Mouse (Mus musculus) testis, adult 2 months (tissue): ENCODE results near the gene Aldh1a3. TPM values are rescaled to one million over a fixed set of nuclear protein-coding genes. Genes with fewer than 3 reads are reported as not detected.

ENCODE experiments used
- H3K27ac ChIP-seq: fragments of 200-500 bp; 2 replicates; pipeline ENCODE4 v1.5.1; 2012; ENCODE audit warnings: low read depth, low read length; ENCODE audit not compliant: control insufficient read depth, insufficient read depth
- H3K27me3 ChIP-seq: fragments of 200-500 bp; 2 replicates; pipeline ENCODE4 v1.6.1; 2012; ENCODE audit warnings: mild to moderate bottlenecking, low read length, moderate library complexity; ENCODE audit not compliant: control insufficient read depth, insufficient read depth
- H3K36me3 ChIP-seq: fragments of 200-500 bp; 2 replicates; pipeline ENCODE4 v1.6.1; 2012; ENCODE audit warnings: mild to moderate bottlenecking, low read length; ENCODE audit not compliant: control insufficient read depth, insufficient read depth
- H3K4me1 ChIP-seq: fragments of 200-500 bp; 2 replicates; pipeline ENCODE4 v1.6.1; 2012; ENCODE audit warnings: low read length; ENCODE audit not compliant: control insufficient read depth, insufficient read depth
- H3K4me3 ChIP-seq: fragments of 200-500 bp; 2 replicates; pipeline ENCODE4 v1.5.1; 2012; ENCODE audit warnings: low read depth, mild to moderate bottlenecking, low read length, moderate library complexity, mixed read lengths; ENCODE audit not compliant: control insufficient read depth
- CTCF ChIP-seq: fragments of 200-500 bp; IDR thresholded peaks from 2 replicates; pipeline ENCODE4 v1.5.1; 2012; ENCODE audit warnings: low read depth, mild to moderate bottlenecking, inconsistent platforms, low read length, moderate library complexity; ENCODE audit not compliant: control insufficient read depth, insufficient read depth, insufficient replicate concordance
- POLR2A ChIP-seq: fragments of 200-500 bp; IDR thresholded peaks from 2 replicates; pipeline ENCODE4 v1.6.1; 2012; ENCODE audit warnings: low read depth, mild to moderate bottlenecking, inconsistent platforms, low read length, moderate library complexity; ENCODE audit not compliant: control insufficient read depth
- polyA plus RNA-seq: library from polyadenylated mRNA; depleted of rRNA; stranded (reverse); fragments of >200 nt; gene quantifications from 2 replicates; pipeline ENCODE4 v1.2.3, GENCODE M21; 2012; rRNA removed

The Aldh1a3 gene
- polyA plus RNA-seq, result 1.1 and 1.6 TPM in 2 replicates

DNA sequence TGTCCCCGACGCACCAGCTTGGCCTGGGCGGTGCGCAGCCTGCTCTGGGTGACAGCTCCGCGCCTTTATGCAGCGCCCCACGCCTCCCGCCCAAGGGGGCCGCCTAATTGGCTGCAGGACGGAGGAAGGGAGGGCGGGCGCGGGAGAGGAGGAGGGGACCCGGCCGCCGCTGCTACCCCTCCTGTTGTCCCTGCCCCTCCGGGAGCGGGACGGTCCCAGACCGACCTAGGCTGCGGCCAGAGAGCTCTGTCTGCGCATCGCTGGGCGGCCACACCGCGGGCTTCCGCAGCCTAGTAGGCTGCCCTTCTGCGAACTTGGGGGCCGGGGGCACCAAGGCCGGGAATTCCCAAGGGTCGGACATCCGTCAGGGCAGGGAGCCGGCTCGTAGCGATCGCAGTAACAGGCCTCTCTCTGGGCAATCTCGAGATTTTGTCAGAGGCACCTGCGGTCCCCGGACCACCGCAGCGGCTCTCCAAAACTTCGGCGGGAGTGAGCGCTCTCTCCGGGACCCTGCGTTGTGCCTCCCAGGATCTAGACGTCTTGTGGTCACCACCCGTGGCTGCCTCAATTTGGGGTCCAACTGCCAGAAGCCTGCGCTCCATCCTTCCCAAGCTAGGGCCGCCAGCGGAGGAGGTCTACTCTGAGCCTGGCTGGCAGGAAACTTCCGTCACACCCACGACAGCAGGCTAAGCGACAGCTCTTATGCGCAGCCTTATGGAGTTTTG lies at the start of gene Aldh1a3:
Aldh1a3 (minus strand) TSS at position 81 of the 725 bp plus-strand sequence.
- Histone ChIP-seq H3K27me3 (no peaks in the 10 kb centered on the region), H3K36me3 (no peaks in the 10 kb centered on the region), H3K4me3 (peak within 1 kb of the TSS; percentile 7), H3K4me1 (peaks cover 5% of the 10 kb centered on the region; the same call in 1 of the 2 replicates), H3K27ac (no peak within 1 kb of the TSS)
- TF ChIP-seq CTCF (no peak), POLR2A (0 out of 2 replicates have a peak, but pooled peaks have one; percentile 27)

GRCm38 (mm10) chr7:66476289-66476688 lies 49.0 kb upstream of the Aldh1a3 start:
- no peaks in the 10 kb centered on the region for H3K27me3 ChIP-seq
- H3K4me3 ChIP-seq, result no peak overlapping the region
- TF ChIP-seq CTCF, result no peak
- no peak for TF ChIP-seq POLR2A
- H3K36me3 ChIP-seq, result no peaks in the 10 kb centered on the region
- H3K4me1 ChIP-seq, result no peaks in the 10 kb centered on the region
- no peak overlapping the region for H3K27ac ChIP-seq

- Histone ChIP-seq H3K4me3 (no peak overlapping the region), H3K36me3 (no peaks in the 10 kb centered on the region), H3K27me3 (no peaks in the 10 kb centered on the region), H3K27ac (no peak overlapping the region), H3K4me1 (no peaks in the 10 kb centered on the region)
- TF ChIP-seq CTCF (no peak), POLR2A (no peak)
These were observed 44.4 kb upstream of the Aldh1a3 start for GRCm38 (mm10) chr7:66471641-66472216.

DNA sequence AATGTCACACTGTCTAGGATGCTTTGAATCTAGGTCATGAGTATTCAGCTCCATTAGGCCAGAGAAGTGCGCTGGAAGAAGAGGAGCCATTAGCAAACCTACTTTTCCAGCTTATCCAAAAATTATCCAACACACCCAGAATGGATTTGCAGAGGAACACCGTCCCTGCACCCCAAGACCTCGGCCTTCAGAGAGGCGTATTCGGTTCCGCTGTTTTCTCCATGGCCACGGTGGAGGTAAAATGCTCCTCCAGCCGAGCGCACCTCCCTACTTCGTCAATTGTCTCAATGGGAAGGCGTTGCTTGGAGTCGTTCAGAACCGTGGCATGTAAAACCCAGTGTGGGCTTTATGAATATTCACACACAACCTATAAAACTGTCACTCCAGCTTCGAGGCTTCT lies 39.3 kb upstream of the Aldh1a3 start:
- Histone ChIP-seq H3K27ac (no peak overlapping the region), H3K4me1 (no peaks in the 10 kb centered on the region), H3K36me3 (no peaks in the 10 kb centered on the region), H3K4me3 (no peak overlapping the region), H3K27me3 (no peaks in the 10 kb centered on the region)
- TF ChIP-seq POLR2A (no peak), CTCF (no peak)

DNA sequence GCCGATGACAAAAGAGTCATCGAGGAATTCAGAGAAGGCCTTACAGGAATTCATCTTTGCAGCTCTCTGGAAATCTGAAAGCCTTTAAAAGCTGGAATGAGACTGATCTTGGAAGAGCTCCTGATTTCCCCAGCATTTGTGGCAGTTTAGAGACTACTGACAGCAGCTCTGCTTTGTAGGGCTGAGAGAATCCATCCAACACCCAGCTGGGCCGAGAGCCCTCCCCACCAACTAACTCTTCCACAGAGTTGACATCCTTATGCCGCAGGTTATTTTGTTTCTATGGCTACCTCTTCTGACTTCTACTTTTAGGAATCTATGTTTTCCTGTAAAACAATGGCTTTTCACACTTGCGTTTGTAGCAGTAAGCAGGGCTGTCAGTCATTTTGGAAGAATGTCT lies 37.9 kb upstream of the Aldh1a3 start:
- Histone ChIP-seq H3K36me3 (no peaks in the 10 kb centered on the region), H3K4me1 (no peaks in the 10 kb centered on the region), H3K27me3 (no peaks in the 10 kb centered on the region), H3K27ac (no peak overlapping the region), H3K4me3 (no peak overlapping the region)
- TF ChIP-seq CTCF (no peak), POLR2A (no peak)

GRCm38 (mm10) chr7:66463081-66463480 lies 35.8 kb upstream of the Aldh1a3 start:
- no peak overlapping the region for H3K27ac ChIP-seq
- TF ChIP-seq CTCF (no peak), POLR2A (no peak)
- no peaks in the 10 kb centered on the region for H3K36me3 ChIP-seq
- H3K4me3 ChIP-seq, result no peak overlapping the region
- H3K27me3 ChIP-seq, result no peaks in the 10 kb centered on the region
- H3K4me1 ChIP-seq, result no peaks in the 10 kb centered on the region

- peak overlapping the region; percentile 63 for H3K4me3 ChIP-seq
- no peak overlapping the region for H3K27ac ChIP-seq
- H3K36me3 ChIP-seq, result no peaks in the 10 kb centered on the region
- peaks cover 12% of the 10 kb centered on the region for H3K4me1 ChIP-seq
- H3K27me3 ChIP-seq, result no peaks in the 10 kb centered on the region
- no peak for TF ChIP-seq POLR2A
- TF ChIP-seq CTCF, result no peak
These were observed 24.4 kb upstream of the Aldh1a3 start for GRCm38 (mm10) chr7:66451622-66452295.
